Mouse (Mus musculus): ENCODE data around the gene Ube2o. TPM values are rescaled to one million over a fixed set of nuclear protein-coding genes. Genes with fewer than 3 reads are reported as not detected.
"Not testable (repeated sequence)": the region's sequence is repeated elsewhere in the genome, so short reads cannot be mapped to it uniquely, and the experiment has no call there.

Gene Ube2o
- polyA plus RNA-seq, 1 experiment from 2014 or later, result 17.1 TPM

DNA sequence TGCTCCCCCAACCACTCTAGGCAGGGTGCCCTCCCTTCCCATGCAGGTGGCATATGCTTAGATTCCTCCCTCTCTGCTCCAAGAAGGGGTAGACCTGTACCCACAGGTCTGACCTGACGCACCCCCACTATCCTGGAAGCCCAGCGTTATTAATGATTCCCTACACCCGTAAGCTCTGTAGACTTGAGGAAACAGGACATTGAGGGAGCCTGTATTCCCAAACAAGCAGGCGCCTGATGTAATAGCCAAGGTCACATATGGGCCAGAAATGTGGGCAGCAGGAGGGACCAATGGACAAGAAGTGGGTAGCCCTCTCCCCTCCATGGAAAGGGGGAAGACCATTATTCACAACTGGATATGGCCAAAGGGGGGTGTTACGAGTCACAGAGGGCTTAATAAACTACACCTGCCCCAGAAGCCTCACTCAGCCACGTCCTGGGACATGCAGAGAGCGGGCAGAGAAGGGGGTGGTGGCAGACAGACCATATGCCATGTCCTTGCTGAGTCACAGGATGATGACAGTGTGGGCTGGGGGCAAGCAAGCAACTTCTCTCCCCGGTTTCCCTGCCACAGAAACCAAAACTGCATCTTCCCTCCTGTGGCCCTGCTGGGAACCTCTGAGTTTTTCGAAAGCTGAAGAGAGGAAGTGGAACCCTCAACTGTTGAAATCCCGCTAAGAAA lies 35.3 kb upstream of the Ube2o start:
- Histone ChIP-seq H3K4me1 (replicated peaks; ENCODE audit: control insufficient read depth, insufficient read depth, low read length) (peaks cover 19% of the 10 kb centered on the region), H3K9me3 (ENCODE audit: control insufficient read depth, low read length) (no peaks in the 10 kb centered on the region), H3K27ac (ENCODE audit: low read length) (no peak overlapping the region), H3K9ac (replicated peaks; ENCODE audit: low read depth, low read length) (no peak overlapping the region), H3K4me3 (replicated peaks; ENCODE audit: low read length) (no peak overlapping the region), H3K27me3 (replicated peaks; ENCODE audit: control insufficient read depth, insufficient read depth, low read length) (no peaks in the 10 kb centered on the region), H3K36me3 (ENCODE audit: control insufficient read depth, insufficient read depth) (no peaks in the 10 kb centered on the region), H3K4me2 (ENCODE audit: low read length) (no peak overlapping the region)
- 75% methylated on average over 10 of the region's 10 CpGs for WGBS
- ATAC-seq, result no peak

DNA sequence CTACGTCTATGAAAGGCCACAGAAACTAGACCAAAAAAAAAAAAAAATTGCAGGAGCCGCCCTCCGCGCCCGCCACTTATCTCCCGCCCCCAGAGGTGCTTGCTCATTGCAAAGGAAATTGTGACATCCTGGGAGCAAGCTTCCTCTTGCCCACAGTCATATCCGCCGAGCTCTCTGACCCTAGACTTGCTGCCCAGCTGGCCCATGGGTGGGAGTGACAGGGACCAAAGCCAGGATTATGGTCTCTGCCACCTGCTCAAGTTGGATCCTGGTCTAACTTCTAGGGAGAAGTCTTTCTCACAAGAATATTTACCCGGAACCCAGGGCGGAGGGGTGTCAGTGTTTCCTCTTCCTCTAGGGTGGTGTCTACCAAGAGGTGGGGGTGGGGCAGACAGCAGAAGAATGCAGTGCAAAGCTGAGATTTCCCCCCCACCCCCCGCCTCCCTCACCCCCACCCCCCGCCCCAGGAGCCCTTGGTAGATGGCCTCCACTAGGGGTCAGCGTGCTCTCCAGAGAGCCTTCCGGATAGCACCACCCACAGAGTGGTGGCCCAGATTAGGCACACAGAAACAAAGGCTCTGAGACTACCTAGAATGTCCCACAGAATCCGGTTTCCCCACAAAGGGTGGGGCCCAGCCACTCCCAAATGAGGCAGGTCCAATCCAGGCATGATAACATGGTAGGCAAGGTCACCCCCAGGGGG lies 34.6 kb upstream of the Ube2o start:
- 53% methylated on average over 15 of the region's 15 CpGs for WGBS
- H3K36me3 ChIP-seq (ENCODE audit: control insufficient read depth, insufficient read depth), result no peaks in the 10 kb centered on the region
- no peak overlapping the region for H3K4me3 ChIP-seq (replicated peaks; ENCODE audit: low read length)
- H3K9me3 ChIP-seq (ENCODE audit: control insufficient read depth, low read length), result no peaks in the 10 kb centered on the region
- no peaks in the 10 kb centered on the region for H3K27me3 ChIP-seq (replicated peaks; ENCODE audit: control insufficient read depth, insufficient read depth, low read length)
- no peak for ATAC-seq
- H3K9ac ChIP-seq (replicated peaks; ENCODE audit: low read depth, low read length), result no peak overlapping the region
- no peak overlapping the region for H3K4me2 ChIP-seq (ENCODE audit: low read length)
- H3K4me1 ChIP-seq (replicated peaks; ENCODE audit: control insufficient read depth, insufficient read depth, low read length), result peaks cover 12% of the 10 kb centered on the region
- no peak overlapping the region for H3K27ac ChIP-seq (ENCODE audit: low read length)

DNA sequence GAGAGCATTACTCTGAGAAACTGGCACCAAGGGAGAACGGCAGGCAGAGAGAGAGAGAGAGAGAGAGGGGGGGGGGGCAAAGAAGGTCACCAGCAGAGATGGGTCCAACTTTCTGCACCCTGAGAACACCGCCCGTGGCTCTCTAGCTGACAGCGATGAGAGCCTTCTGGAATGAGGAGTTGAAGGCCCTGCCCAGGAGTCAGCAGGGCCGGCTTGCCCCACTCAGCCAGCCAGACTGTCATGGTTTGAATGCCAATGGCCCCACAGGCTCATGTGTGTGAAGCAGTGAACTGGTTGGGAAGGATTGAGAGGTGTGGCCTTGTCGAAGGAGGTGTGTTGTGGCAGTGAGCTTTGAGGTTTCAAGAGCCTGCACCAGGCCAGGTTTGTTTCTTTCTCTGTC lies 32.0 kb upstream of the Ube2o start:
- H3K9ac ChIP-seq (replicated peaks; ENCODE audit: low read depth, low read length), result no peak overlapping the region
- H3K36me3 ChIP-seq (ENCODE audit: control insufficient read depth, insufficient read depth), result no peaks in the 10 kb centered on the region
- no peak overlapping the region for H3K4me2 ChIP-seq (ENCODE audit: low read length)
- peaks cover 5% of the 10 kb centered on the region for H3K4me1 ChIP-seq (replicated peaks; ENCODE audit: control insufficient read depth, insufficient read depth, low read length)
- 84% methylated on average over 6 of the region's 6 CpGs for WGBS
- no peaks in the 10 kb centered on the region for H3K9me3 ChIP-seq (ENCODE audit: control insufficient read depth, low read length)
- ATAC-seq, result no peak
- H3K27me3 ChIP-seq (replicated peaks; ENCODE audit: control insufficient read depth, insufficient read depth, low read length), result no peaks in the 10 kb centered on the region
- no peak overlapping the region for H3K4me3 ChIP-seq (replicated peaks; ENCODE audit: low read length)
- H3K27ac ChIP-seq (ENCODE audit: low read length), result no peak overlapping the region

DNA sequence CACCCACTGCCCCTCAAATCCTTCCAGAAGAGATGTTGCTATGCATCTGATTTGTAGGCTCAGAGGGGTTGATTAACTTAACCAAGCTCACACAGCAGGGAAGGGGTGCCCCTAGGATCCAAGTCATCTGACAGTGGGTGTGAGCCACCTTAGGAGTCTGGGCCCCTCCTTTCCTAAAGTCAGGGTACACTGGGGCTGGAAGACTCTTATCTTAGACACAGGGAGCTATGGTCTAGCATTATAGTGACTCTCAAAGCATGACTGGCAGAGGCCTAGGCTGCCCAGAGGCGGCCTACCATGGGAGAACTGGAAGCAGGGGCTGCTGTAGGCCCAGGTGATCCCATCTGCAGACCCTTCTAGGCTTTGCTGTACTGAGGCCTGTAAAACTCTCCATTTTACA lies 31.3 kb upstream of the Ube2o start:
- ATAC-seq, result no peak
- Histone ChIP-seq H3K36me3 (ENCODE audit: control insufficient read depth, insufficient read depth) (no peaks in the 10 kb centered on the region), H3K9me3 (ENCODE audit: control insufficient read depth, low read length) (no peaks in the 10 kb centered on the region), H3K9ac (replicated peaks; ENCODE audit: low read depth, low read length) (no peak overlapping the region), H3K4me3 (replicated peaks; ENCODE audit: low read length) (no peak overlapping the region), H3K4me2 (ENCODE audit: low read length) (no peak overlapping the region), H3K27ac (ENCODE audit: low read length) (no peak overlapping the region), H3K4me1 (replicated peaks; ENCODE audit: control insufficient read depth, insufficient read depth, low read length) (peaks cover 5% of the 10 kb centered on the region), H3K27me3 (replicated peaks; ENCODE audit: control insufficient read depth, insufficient read depth, low read length) (no peaks in the 10 kb centered on the region)
- WGBS, result 86% methylated on average over 1 of the region's 1 CpGs

DNA sequence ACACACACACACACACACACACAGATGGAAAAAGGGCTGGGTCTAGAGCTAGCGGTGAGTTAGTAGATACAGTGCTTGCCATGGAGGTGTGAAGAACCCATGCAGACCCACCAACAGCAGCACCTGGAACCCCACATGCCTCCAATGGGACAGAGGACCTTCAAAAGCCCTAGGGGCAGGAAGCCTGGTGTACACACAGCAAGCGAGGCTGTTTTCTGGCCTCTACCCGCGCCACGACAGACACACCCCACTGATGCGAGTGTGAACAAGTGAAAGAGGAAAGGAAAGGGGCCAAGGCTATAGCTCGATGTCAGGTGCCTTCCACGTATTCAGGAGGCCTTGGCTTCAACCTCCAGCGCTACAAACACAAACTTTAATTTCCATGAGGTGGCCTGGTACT lies 30.6 kb upstream of the Ube2o start:
- Histone ChIP-seq H3K9ac (replicated peaks; ENCODE audit: low read depth, low read length) (no peak overlapping the region), H3K36me3 (ENCODE audit: control insufficient read depth, insufficient read depth) (no peaks in the 10 kb centered on the region), H3K4me2 (ENCODE audit: low read length) (no peak overlapping the region), H3K4me3 (replicated peaks; ENCODE audit: low read length) (no peak overlapping the region), H3K27me3 (replicated peaks; ENCODE audit: control insufficient read depth, insufficient read depth, low read length) (no peaks in the 10 kb centered on the region), H3K4me1 (replicated peaks; ENCODE audit: control insufficient read depth, insufficient read depth, low read length) (peaks cover 5% of the 10 kb centered on the region), H3K27ac (ENCODE audit: low read length) (no peak overlapping the region), H3K9me3 (ENCODE audit: control insufficient read depth, low read length) (no peaks in the 10 kb centered on the region)
- 92% methylated on average over 9 of the region's 9 CpGs for WGBS
- ATAC-seq, result no peak

- WGBS, result 90% methylated on average over 9 of the region's 9 CpGs
- not testable (repeated sequence) for H3K27ac ChIP-seq (ENCODE audit: low read length); H3K4me3 ChIP-seq (replicated peaks; ENCODE audit: low read length); H3K9me3 ChIP-seq (ENCODE audit: control insufficient read depth, low read length); H3K27me3 ChIP-seq (replicated peaks; ENCODE audit: control insufficient read depth, insufficient read depth, low read length); H3K9ac ChIP-seq (replicated peaks; ENCODE audit: low read depth, low read length); H3K36me3 ChIP-seq (ENCODE audit: control insufficient read depth, insufficient read depth); ATAC-seq; H3K4me2 ChIP-seq (ENCODE audit: low read length); H3K4me1 ChIP-seq (replicated peaks; ENCODE audit: control insufficient read depth, insufficient read depth, low read length)
Observed at GRCm38 (mm10) chr11:116611168-116611567, 29.9 kb upstream of the Ube2o start.

DNA sequence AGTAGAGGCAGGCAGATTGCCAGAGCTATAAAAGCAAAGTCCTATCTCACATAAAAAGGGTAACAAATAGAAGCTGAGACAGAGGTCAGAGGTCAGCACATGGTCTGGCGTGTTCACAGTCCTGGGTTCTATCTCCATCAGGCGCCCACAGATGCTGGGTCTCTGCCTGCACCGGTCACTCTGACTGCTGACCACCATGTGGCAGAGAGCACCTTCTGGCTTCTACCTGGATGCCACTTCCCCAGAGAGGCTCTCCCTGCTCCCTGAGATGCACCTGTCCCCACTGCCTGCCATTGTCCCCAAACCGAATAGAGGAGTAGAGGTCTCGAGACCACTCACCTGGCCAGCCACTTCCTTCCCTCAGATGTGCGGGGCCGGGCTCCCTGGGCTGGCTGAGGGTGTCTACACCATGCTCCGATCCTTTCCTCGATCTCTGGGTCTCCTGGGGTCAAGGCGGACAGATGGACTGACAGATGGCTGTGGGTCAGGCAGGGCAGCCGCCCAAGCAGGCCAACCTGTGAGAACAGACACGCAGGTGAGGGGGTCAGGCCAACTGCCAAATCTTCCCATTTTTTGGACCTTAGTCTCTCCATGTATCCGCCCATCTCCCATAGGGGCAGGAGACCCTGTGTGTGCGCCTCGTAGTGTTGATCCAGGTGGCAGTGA lies 28.9 kb upstream of the Ube2o start:
- Histone ChIP-seq H3K27ac (ENCODE audit: low read length) (no peak overlapping the region), H3K27me3 (replicated peaks; ENCODE audit: control insufficient read depth, insufficient read depth, low read length) (no peaks in the 10 kb centered on the region), H3K9me3 (ENCODE audit: control insufficient read depth, low read length) (no peaks in the 10 kb centered on the region), H3K36me3 (ENCODE audit: control insufficient read depth, insufficient read depth) (no peaks in the 10 kb centered on the region), H3K4me1 (replicated peaks; ENCODE audit: control insufficient read depth, insufficient read depth, low read length) (no peaks in the 10 kb centered on the region), H3K4me2 (ENCODE audit: low read length) (no peak overlapping the region), H3K4me3 (replicated peaks; ENCODE audit: low read length) (no peak overlapping the region), H3K9ac (replicated peaks; ENCODE audit: low read depth, low read length) (no peak overlapping the region)
- 92% methylated on average over 15 of the region's 15 CpGs for WGBS
- no peak for ATAC-seq

- Histone ChIP-seq H3K9me3 (ENCODE audit: control insufficient read depth, low read length) (no peaks in the 10 kb centered on the region), H3K4me1 (replicated peaks; ENCODE audit: control insufficient read depth, insufficient read depth, low read length) (no peaks in the 10 kb centered on the region), H3K9ac (replicated peaks; ENCODE audit: low read depth, low read length) (no peak overlapping the region), H3K4me3 (replicated peaks; ENCODE audit: low read length) (no peak overlapping the region), H3K27ac (ENCODE audit: low read length) (no peak overlapping the region), H3K36me3 (ENCODE audit: control insufficient read depth, insufficient read depth) (no peaks in the 10 kb centered on the region), H3K27me3 (replicated peaks; ENCODE audit: control insufficient read depth, insufficient read depth, low read length) (no peaks in the 10 kb centered on the region), H3K4me2 (ENCODE audit: low read length) (no peak overlapping the region)
- WGBS, result 93% methylated on average over 3 of the region's 3 CpGs
- ATAC-seq, result no peak
Observed at GRCm38 (mm10) chr11:116607717-116608116, 26.5 kb upstream of the Ube2o start.

DNA sequence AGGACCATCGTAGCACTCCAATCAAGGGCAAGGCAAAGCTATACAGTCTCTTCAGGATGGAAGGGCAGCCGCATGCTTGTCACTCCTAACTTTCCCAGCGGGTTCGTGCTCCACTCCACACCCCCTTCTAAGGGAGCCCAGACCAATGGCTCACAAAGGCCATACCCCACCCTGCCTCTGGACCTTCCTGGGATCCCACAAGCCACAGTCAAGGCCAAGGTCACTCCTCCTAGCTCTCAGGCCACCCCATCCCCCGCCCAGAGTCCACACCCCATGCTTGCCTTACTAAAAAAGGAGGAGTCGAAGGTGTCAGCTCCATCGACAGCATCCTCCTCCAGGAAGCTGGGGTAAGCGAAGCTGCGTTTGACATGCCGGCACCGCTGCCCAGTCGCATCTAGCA lies 22.9 kb upstream of the Ube2o start:
- Histone ChIP-seq H3K4me1 (replicated peaks; ENCODE audit: control insufficient read depth, insufficient read depth, low read length) (no peaks in the 10 kb centered on the region), H3K9ac (replicated peaks; ENCODE audit: low read depth, low read length) (no peak overlapping the region), H3K27ac (ENCODE audit: low read length) (no peak overlapping the region), H3K4me3 (replicated peaks; ENCODE audit: low read length) (no peak overlapping the region), H3K36me3 (ENCODE audit: control insufficient read depth, insufficient read depth) (no peaks in the 10 kb centered on the region), H3K9me3 (ENCODE audit: control insufficient read depth, low read length) (no peaks in the 10 kb centered on the region), H3K27me3 (replicated peaks; ENCODE audit: control insufficient read depth, insufficient read depth, low read length) (no peaks in the 10 kb centered on the region), H3K4me2 (ENCODE audit: low read length) (no peak overlapping the region)
- 92% methylated on average over 12 of the region's 12 CpGs for WGBS
- no peak for ATAC-seq
